ENCODE assay signal across 29 mouse cellular contexts in genomic region chr17:36233572-36233971, GRCm38 (mm10). TPM values are rescaled to one million over a fixed set of nuclear protein-coding genes. Genes with fewer than 3 reads are reported as not detected.
A peak's percentile ranks its signal among the peaks of the same experiment; 100 is the strongest.
DNase-seq lines count a peak whose midpoint lies in the region; TF ChIP-seq lines count a peak whose summit lies in the region.
"Had no signal": no experiment of that assay in that cellular context is flagged by ENCODE, and none has a peak within 500 bp of the region (broad histone marks: within the 10 kb centered on the region; RNA-seq: fewer than 3 reads in every experiment).

No protein-coding gene starts in this region.

- H3K27ac ChIP-seq in heart, embryonic 10.5 days: no peak overlapping the region
- H3K27ac ChIP-seq: embryonic facial prominence, embryonic 13.5 days; embryonic facial prominence, embryonic 15.5 days; forebrain, embryonic 10.5 days; forebrain, embryonic 12.5 days had no signal

- no peak for TF ChIP-seq POLR2A in myocyte (IDR thresholded peaks at IDR 0.05; ENCODE audit: insufficient read length, low read depth)

- no peaks in the 10 kb centered on the region for H3K36me3 ChIP-seq in heart, embryonic 10.5 days
- no peaks in the 10 kb centered on the region for H3K36me3 ChIP-seq in myocyte (ENCODE audit: control insufficient read depth, insufficient read depth)
- H3K36me3 ChIP-seq: embryonic facial prominence, embryonic 13.5 days; embryonic facial prominence, embryonic 15.5 days; forebrain, embryonic 10.5 days; forebrain, embryonic 12.5 days had no signal

- no peaks in the 10 kb centered on the region for H3K79me2 ChIP-seq in myocyte (ENCODE audit: control insufficient read depth, insufficient read depth)

- peaks cover 58% of the 10 kb centered on the region for H3K27me3 ChIP-seq in heart, embryonic 10.5 days (ENCODE audit: insufficient read depth, poor library complexity, severe bottlenecking)
- H3K27me3 ChIP-seq in myocyte (ENCODE audit: control insufficient read depth, insufficient read depth, insufficient read length): peaks cover 4% of the 10 kb centered on the region

- no peak overlapping the region for H3K4me3 ChIP-seq in heart, embryonic 10.5 days
- H3K4me3 ChIP-seq in myocyte: no peak overlapping the region
- H3K4me3 ChIP-seq: embryonic facial prominence, embryonic 13.5 days; embryonic facial prominence, embryonic 15.5 days; erythroblast, embryonic 14.5 days; forebrain, embryonic 10.5 days; forebrain, embryonic 12.5 days had no signal

- peaks cover 11% of the 10 kb centered on the region for H3K4me1 ChIP-seq in heart, embryonic 10.5 days

- no peak overlapping the region for H3ac ChIP-seq in myocyte (ENCODE audit: control insufficient read depth, insufficient read length)

- peak; percentile 39 for DNase-seq in heart, embryonic 10.5 days (ENCODE audit: low spot score)
- no peak for DNase-seq in heart, postnatal 4 days
- DNase-seq in 3T3-L1 (ENCODE audit: low read depth, low spot score): peak; percentile 0
- DNase-seq in B cell, adult 2 months: no peak
- DNase-seq: adrenal gland, adult 2 months; adrenal gland, postnatal 10 days; adrenal gland, postnatal 25 days; cerebellum, adult 11 months; cerebellum, adult 18-20 months; cerebellum, adult 8-10 months; cerebellum, adult 9-11 months; cerebellum, postnatal 14 days; cerebellum, postnatal 36 days; embryo, embryonic 11 days had no signal

- WGBS in heart, embryonic 10.5 days: 74% methylated on average over 5 of the region's 5 CpGs

- H3K4me2 ChIP-seq in myocyte (ENCODE audit: low read depth): no peak overlapping the region
- H3K4me2 ChIP-seq: embryonic facial prominence, embryonic 13.5 days; embryonic facial prominence, embryonic 15.5 days; forebrain, embryonic 12.5 days had no signal

- H3K9me3 ChIP-seq in heart, embryonic 10.5 days: no peaks in the 10 kb centered on the region
- H3K9me3 ChIP-seq: embryonic facial prominence, embryonic 13.5 days; embryonic facial prominence, embryonic 15.5 days; forebrain, embryonic 10.5 days; forebrain, embryonic 12.5 days had no signal

TF ChIP-seq in myocyte, 11 proteins besides CTCF, POLR2A, EP300 and RAD21:
- no peak for TF ChIP-seq POLR2AphosphoS2 (IDR thresholded peaks at IDR 0.05; ENCODE audit: insufficient read length, low read depth)
- no peak for TF ChIP-seq TCF12 (IDR thresholded peaks at IDR 0.05; ENCODE audit: insufficient read depth, poor library complexity, severe bottlenecking)
- TF ChIP-seq SRF (IDR thresholded peaks at IDR 0.05; ENCODE audit: control insufficient read depth, insufficient read length, low read depth): no peak
- TF ChIP-seq TCF3 (IDR thresholded peaks at IDR 0.05; ENCODE audit: insufficient read length, low read depth): no peak
- TF ChIP-seq MYOD1 (IDR thresholded peaks at IDR 0.05; ENCODE audit: control insufficient read depth in 1 of 3, insufficient read length in 2 of 3, low read depth in 2 of 3): peak; percentile 5 to 80 (median 14)
- no peak for TF ChIP-seq MAX (IDR thresholded peaks at IDR 0.05; ENCODE audit: low read depth)
- no peak for TF ChIP-seq REST (IDR thresholded peaks at IDR 0.05; ENCODE audit: insufficient read depth, insufficient read length)
- no peak for TF ChIP-seq E2F4 (IDR thresholded peaks at IDR 0.05; ENCODE audit: insufficient read depth)
- TF ChIP-seq MYOG (IDR thresholded peaks at IDR 0.05; ENCODE audit: control insufficient read depth in 1 of 3, insufficient read depth in 1 of 3, insufficient read length in 2 of 3, low read depth in 2 of 3): no peak

RNA-seq across cellular contexts. Expression of gene Rpp21, which starts 24.3 kb away (rescaled TPM):
- 106 and 108 TPM in 2 replicates for polyA plus RNA-seq in heart, embryonic 10.5 days (2016; fragmentation: Nextera tagmentation; extraction: Ambion mirVana)
- 10 to 100 TPM; 35.0 to 43.1 TPM for total RNA-seq in heart, postnatal 4 days (2021)
- polyA plus RNA-seq in myocyte (2012; fragmentation: generic; extraction: Trizol): 59.2 TPM

RNA-seq across cellular contexts. Expression of gene Trim39, which starts 38.5 kb away (rescaled TPM):
- 11.7 and 13.7 TPM in 2 replicates for polyA plus RNA-seq in heart, embryonic 10.5 days (2016; fragmentation: Nextera tagmentation; extraction: Ambion mirVana)
- 1 to 10 TPM; 8.3 TPM for total RNA-seq in heart, postnatal 4 days (2021)
- 5.5 TPM for polyA plus RNA-seq in myocyte (2012; fragmentation: generic; extraction: Trizol)

RNA-seq across cellular contexts. Expression of gene H2-T3, which starts 43.5 kb away (rescaled TPM):
- not detected in 2 replicates for polyA plus RNA-seq in heart, embryonic 10.5 days (2016; fragmentation: Nextera tagmentation; extraction: Ambion mirVana)
- not detected for total RNA-seq in heart, postnatal 4 days (2021)
- not detected for polyA plus RNA-seq in myocyte (2012; fragmentation: generic; extraction: Trizol)
- total RNA-seq: adrenal gland, adult 2 months; adrenal gland, postnatal 10 days; adrenal gland, postnatal 25 days; adrenal gland, postnatal 4 days; common myeloid progenitor, adult 5-6 weeks; MEL had no signal
- polyA plus RNA-seq: adrenal gland, adult 2 months; brain, embryonic 14.5 days; C2C12; embryonic facial prominence, embryonic 11.5 days; embryonic facial prominence, embryonic 13.5 days; embryonic facial prominence, embryonic 15.5 days; erythroblast, embryonic 14.5 days; forebrain, embryonic 10.5 days; forebrain, embryonic 12.5 days; forebrain, embryonic 14.5 days; forebrain, embryonic 16.5 days had no signal

RNA-seq across cellular contexts. Expression of gene H2-M10.2, which starts 52.7 kb away (rescaled TPM):
- polyA plus RNA-seq in heart, embryonic 10.5 days (2016; fragmentation: Nextera tagmentation; extraction: Ambion mirVana): not detected in 2 replicates
- not detected for total RNA-seq in heart, postnatal 4 days (2021)
- polyA plus RNA-seq in myocyte (2012; fragmentation: generic; extraction: Trizol): not detected
- total RNA-seq: adrenal gland, adult 2 months; adrenal gland, postnatal 10 days; adrenal gland, postnatal 25 days; adrenal gland, postnatal 4 days; common myeloid progenitor, adult 5-6 weeks; ES-E14; MEL had no signal
- polyA plus RNA-seq: adrenal gland, adult 2 months; brain, embryonic 14.5 days; C2C12; embryonic facial prominence, embryonic 11.5 days; embryonic facial prominence, embryonic 13.5 days; embryonic facial prominence, embryonic 15.5 days; erythroblast, embryonic 14.5 days; forebrain, embryonic 12.5 days; forebrain, embryonic 14.5 days had no signal

Comparison
In these comparisons a context has a peak if more than half of its experiments do, and no peak if none do; other contexts are left out.
1. DNase-seq: peak in heart, embryonic 10.5 days (single experiment) and 3T3-L1 (single experiment); none in heart, postnatal 4 days (single experiment) and B cell, adult 2 months (0 of 2).